Mouse (Mus musculus) subcutaneous adipose tissue, adult 2 months (tissue): ENCODE measurements around the gene Dennd2c. TPM values are rescaled to one million over a fixed set of nuclear protein-coding genes. Genes with fewer than 3 reads are reported as not detected.

ENCODE experiments used
- polyA plus RNA-seq: library from polyadenylated mRNA; depleted of rRNA; stranded (reverse); fragments of >200 nt; gene quantifications from 2 replicates; pipeline ENCODE4 v1.2.3, GENCODE M21; 2012; ENCODE audit warnings: low replicate concordance; rRNA removed

Gene Dennd2c
- polyA plus RNA-seq, result 0.97 and 1.3 TPM in 2 replicates

DNA sequence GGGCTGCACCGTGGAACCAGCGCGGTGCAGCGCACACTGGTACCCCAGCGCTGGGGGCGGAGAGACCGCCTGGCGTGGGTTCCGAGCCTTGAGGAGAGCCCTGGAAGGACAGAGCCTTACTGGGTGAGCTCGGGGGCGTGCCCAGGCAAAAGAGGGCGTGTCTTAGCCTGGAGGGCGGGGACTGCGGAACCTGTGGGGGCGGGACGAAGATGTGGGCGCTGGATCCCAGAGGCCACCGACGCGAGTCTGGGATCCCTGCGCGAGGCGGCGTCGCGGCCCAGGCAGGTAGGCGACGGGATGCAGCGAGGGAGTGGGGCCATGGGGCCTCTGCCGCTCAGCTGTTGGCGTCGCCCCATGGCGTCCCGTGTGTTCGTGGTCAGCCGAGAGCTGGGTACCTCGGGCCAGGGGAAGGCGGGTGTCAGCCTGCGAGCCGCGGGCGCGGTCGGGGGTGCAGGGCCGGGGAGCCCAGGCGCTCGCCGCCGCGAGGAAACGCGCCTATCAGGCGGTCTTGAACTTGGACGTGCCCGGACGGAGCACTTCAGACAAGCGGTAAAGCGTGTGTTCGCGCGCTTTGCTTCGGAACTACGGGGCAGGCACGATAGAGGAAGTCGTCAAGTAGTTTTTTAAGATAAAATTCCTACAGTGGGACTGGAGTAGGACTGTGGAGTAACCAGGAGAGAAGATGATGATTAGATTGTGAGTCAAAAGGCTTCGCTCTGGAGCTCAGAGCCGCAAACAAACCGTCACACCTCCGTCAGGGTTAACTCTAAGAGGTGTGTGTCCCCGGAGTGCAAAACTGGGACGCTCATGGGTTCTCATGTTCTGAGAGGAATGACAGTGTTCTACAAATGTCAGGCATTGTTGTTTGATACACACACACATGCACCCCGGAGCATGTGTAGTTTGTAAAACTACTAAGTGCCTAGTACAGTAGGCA, at the start of gene Dennd2c:
Gene Dennd2c, plus strand, starts transcription at position 151 of the 937 bp plus-strand sequence.

DNA sequence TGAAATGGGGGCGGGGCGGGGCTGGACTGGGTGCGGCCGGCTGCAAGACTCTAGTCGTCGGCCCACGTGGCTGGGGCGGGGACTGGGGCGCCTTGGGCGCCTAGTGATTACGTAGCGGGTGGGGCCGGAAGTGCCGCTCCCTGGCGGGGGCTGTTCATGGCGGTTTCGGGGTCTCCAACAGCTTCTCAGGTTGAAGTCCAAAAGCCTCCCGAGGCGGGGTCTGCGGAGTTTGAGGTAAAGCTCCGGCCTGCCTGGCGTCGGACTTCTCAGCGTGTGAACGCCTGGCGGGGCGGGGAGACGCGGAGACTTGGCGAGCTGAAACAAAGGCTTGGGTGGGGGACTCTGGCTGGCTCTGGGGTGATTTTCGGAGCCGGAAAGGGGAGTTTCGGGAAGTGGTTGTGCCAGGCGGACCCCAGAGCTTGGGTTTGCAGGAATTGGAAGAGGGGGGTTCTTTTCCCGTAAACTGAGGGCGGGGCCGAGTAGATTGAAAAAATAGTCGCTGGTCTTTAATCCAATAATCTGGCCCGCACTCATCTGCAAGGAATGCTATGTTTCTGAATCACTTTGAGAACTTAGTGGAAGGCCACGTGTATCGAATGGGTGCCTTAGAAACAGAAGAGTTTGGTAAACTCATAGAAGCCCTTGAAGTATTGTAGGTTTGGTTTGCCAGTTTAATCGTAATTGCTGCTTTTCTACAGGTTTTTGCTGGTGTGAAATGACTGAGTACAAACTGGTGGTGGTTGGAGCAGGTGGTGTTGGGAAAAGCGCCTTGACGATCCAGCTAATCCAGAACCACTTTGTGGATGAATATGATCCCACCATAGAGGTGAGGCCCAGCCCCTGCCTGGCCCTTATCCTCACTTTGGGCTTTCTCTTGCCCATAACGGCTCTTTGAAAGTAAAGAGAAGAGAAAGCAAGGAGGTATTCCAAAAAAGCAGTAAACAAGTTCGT, 43.9 kb upstream of the Dennd2c start, which contains the start of gene Nras:
Gene Nras, plus strand, starts transcription at position 79 of the 951 bp plus-strand sequence.

DNA sequence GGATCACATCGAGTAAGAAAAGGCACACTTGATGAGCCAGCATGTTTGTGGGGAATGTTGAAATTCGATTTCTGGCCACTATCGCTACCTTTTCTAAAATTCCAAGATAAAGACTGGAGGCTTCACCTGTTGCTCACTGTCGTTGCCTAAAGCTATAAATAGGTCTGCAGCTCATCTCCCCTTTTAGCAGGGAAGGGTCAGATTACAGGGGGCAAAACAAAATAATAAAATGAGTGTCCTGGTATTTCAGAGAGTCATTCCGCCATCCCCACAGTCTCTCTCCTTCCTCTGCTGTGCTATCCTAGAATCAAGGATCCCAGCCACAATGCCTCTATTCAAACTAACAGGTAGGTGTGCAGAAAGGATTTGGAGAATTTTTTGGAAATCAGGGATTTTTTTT, 28.6 kb upstream of the Dennd2c start, which contains the start of gene Ampd1:
Gene Ampd1, plus strand, starts transcription at position 244 of the 400 bp plus-strand sequence.

DNA sequence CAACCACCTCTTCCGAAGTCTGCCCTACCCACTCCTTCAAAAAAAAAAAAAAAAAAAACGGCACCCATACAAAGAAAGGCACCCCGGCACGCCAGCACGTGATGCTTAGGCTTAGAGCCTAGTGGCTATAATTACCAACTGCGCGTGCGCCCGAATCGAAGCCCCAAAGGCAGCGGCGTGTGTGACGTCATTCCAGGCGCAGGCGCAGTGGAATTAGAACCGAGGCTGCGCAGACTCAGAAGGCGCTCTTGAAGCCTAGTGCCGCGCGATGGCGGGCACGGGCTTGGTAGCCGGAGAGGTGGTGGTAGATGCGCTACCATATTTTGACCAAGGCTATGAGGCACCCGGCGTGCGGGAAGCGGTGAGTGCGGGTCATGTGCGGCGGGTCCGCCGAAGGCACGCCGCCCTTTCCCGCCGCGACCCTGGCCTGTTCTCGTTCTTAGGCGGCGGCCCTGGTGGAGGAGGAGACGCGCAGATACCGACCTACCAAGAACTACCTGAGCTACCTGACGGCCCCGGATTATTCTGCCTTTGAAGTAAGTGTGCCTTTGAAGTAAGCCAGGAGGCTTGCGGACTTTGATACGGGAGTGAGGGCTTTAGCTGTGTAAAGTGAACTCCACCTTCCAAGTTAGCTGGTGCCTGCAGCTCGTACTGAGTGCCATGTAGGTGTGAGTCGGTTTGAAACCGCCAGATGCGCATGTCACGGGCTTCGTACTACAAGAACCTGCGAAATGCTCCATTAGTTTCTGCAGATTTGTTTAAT, 69.3 kb downstream of the Dennd2c start, which contains the start of gene Bcas2:
Gene Bcas2, plus strand, starts transcription at position 151 of the 763 bp plus-strand sequence.

Other genes with a start within 250 kb of the Dennd2c start
- not detected in 2 replicates for gene Sycp1, start 166.5 kb upstream of the Dennd2c start, polyA plus RNA-seq
- gene Nr1h5, start 138.5 kb upstream of the Dennd2c start, polyA plus RNA-seq, result not detected in 2 replicates
- gene Sike1, start 106.9 kb upstream of the Dennd2c start, polyA plus RNA-seq, result 29.1 and 42.4 TPM in 2 replicates
- gene Csde1, start 82.2 kb upstream of the Dennd2c start, polyA plus RNA-seq, result 54.2 and 71.3 TPM in 2 replicates
- 27.8 and 36.2 TPM in 2 replicates for gene Nras, start 44.3 kb upstream of the Dennd2c start, polyA plus RNA-seq
- 0.06 TPM in 1 of 2 replicates, not detected in the other for gene Ampd1, start 28.6 kb upstream of the Dennd2c start, polyA plus RNA-seq
- 17.1 and 29.1 TPM in 2 replicates for gene Bcas2, start 69.1 kb downstream of the Dennd2c start, polyA plus RNA-seq
- 10.1 and 18.5 TPM in 2 replicates for gene Trim33, start 176.7 kb downstream of the Dennd2c start, polyA plus RNA-seq